Mouse (Mus musculus) neural tube, embryonic 15.5 days (tissue): ENCODE measurements at regions not wholly inside any gene's neighbourhood (a gene's known extent, or its start where the extent isn't known, plus 50 kb on each side); places are given as distances from the start of the nearest gene placed in this dataset.
"Not testable (repeated sequence)": the region's sequence is repeated elsewhere in the genome, so short reads cannot be mapped to it uniquely, and the experiment has no call there.

Experiments used
- ATAC-seq: fragments of 200-750 bp; cut with Nextera tagmentation; 2 replicates; pipeline ENCODE4 v1.8.0; 2017; ENCODE audit warnings: mild to moderate bottlenecking, moderate TSS enrichment, moderate library complexity; ENCODE audit not compliant: low FRiP score
- H3K27ac ChIP-seq: fragments of 300-500 bp; sonication (generic); replicated peaks from 2 replicates; pipeline ENCODE4 v1.5.1; 2015; ENCODE audit warnings: mild to moderate bottlenecking, inconsistent platforms
- H3K27me3 ChIP-seq: fragments of 300-500 bp; sonication (generic); replicated peaks from 2 replicates; pipeline ENCODE4 v1.6.1; 2015; ENCODE audit warnings: inconsistent platforms
- H3K36me3 ChIP-seq: fragments of 300-500 bp; sonication (generic); 2 replicates; pipeline ENCODE4 v1.6.1; 2015; ENCODE audit warnings: inconsistent platforms
- H3K4me1 ChIP-seq: fragments of 300-500 bp; sonication (generic); 2 replicates; pipeline ENCODE4 v1.6.1; 2015; ENCODE audit warnings: inconsistent platforms
- H3K4me2 ChIP-seq: fragments of 300-500 bp; sonication (generic); 2 replicates; pipeline ENCODE4 v1.6.1; 2015; ENCODE audit warnings: inconsistent platforms, mild to moderate bottlenecking, moderate library complexity
- H3K4me3 ChIP-seq: fragments of 300-500 bp; sonication (generic); replicated peaks from 2 replicates; pipeline ENCODE4 v1.5.1; 2015; ENCODE audit warnings: mild to moderate bottlenecking, inconsistent platforms
- H3K9ac ChIP-seq: fragments of 300-500 bp; sonication (generic); replicated peaks from 2 replicates; pipeline ENCODE4 v1.6.1; 2015; ENCODE audit warnings: mild to moderate bottlenecking, inconsistent platforms
- H3K9me3 ChIP-seq: fragments of 300-500 bp; sonication (generic); replicated peaks from 2 replicates; pipeline ENCODE4 v1.6.1; 2016; ENCODE audit warnings: inconsistent platforms
- WGBS: fragments of 180-500 bp; shearing (Covaris S2); methylation state at CpG from one replicate; pipeline ENCODE4 v1.1.7; 2015; ENCODE audit warnings: mixed read lengths; 5-methylcytosine and 5-hydroxymethylcytosine counted together

DNA sequence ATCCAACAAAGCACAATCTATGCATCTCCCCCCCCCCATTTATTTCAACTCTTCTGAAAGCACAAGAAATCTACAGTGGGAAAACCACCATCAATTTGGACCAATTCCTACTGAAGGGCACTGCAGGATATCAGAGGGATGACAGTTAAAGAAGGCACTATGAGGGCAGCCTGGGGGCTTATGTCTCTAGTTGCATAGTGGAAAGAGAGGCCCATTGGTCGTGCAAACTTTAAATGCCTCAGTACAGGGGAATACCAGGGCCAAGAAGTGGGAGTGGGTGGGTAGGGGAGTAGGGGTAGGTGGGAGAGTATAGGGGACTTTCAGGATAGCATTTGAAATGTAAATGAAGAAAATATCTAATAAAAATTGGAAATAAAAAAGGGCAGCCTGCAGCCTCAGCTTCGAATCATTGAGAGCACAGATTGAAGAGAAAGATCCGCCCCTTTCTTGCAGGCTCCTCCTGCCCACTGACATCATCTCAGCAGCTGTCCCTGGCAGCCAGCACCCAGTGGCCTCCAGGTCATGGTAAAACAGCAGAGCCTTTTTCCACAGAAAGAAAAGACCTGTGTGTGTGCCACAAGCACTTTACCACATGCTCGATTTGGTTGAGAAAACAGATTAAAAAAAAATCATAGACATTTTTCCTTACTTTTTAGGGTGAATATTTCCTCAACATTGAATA, 571.6 kb upstream of the Adamts5 start:
- Histone ChIP-seq H3K27me3 (no peaks in the 10 kb centered on the region), H3K4me2 (no peak overlapping the region), H3K4me3 (no peak overlapping the region), H3K4me1 (no peaks in the 10 kb centered on the region), H3K9me3 (no peaks in the 10 kb centered on the region), H3K9ac (no peak overlapping the region), H3K27ac (no peak overlapping the region), H3K36me3 (no peaks in the 10 kb centered on the region)
- 49% methylated on average over 4 of the region's 4 CpGs for WGBS
- ATAC-seq: no peak

GRCm38 (mm10) chr16:86461073-86461472, 559.4 kb upstream of the Adamts5 start:
- Histone ChIP-seq H3K4me2 (no peak overlapping the region), H3K27me3 (no peaks in the 10 kb centered on the region), H3K4me1 (no peaks in the 10 kb centered on the region), H3K4me3 (no peak overlapping the region), H3K9me3 (no peaks in the 10 kb centered on the region), H3K36me3 (no peaks in the 10 kb centered on the region), H3K9ac (no peak overlapping the region), H3K27ac (no peak overlapping the region)
- 87% methylated on average over 9 of the region's 9 CpGs for WGBS
- no peak for ATAC-seq

GRCm38 (mm10) chr16:86456649-86457048, 555.0 kb upstream of the Adamts5 start:
- Histone ChIP-seq H3K4me2 (no peak overlapping the region), H3K9me3 (no peaks in the 10 kb centered on the region), H3K9ac (no peak overlapping the region), H3K4me1 (no peaks in the 10 kb centered on the region), H3K4me3 (no peak overlapping the region), H3K27ac (no peak overlapping the region), H3K27me3 (no peaks in the 10 kb centered on the region), H3K36me3 (no peaks in the 10 kb centered on the region)
- ATAC-seq: no peak
- WGBS: 65% methylated on average over 3 of the region's 3 CpGs

DNA sequence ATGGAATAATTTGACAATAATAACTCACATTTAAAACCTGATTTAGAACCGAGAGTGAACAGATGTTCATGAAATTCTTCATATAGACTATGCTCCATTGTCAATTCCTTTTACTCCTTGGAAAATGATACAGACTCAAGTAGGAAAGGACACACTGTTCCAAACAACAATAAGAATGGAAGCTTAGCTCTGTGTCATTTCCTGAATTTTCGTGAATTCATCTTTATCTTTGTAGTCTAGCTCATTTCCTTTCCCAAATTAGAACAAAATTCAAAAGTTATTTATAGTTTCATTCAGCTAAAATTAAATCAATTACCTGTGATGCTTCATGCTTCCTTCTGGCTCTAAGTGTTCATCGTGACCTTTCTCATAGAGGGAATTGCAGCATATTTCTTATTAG, 553.2 kb upstream of the Adamts5 start:
- Histone ChIP-seq H3K36me3 (no peaks in the 10 kb centered on the region), H3K4me3 (no peak overlapping the region), H3K9me3 (no peaks in the 10 kb centered on the region), H3K4me2 (no peak overlapping the region), H3K4me1 (no peaks in the 10 kb centered on the region), H3K27ac (no peak overlapping the region), H3K9ac (no peak overlapping the region), H3K27me3 (no peaks in the 10 kb centered on the region)
- no peak for ATAC-seq
- WGBS: 70% methylated on average over 3 of the region's 3 CpGs

- no peaks in the 10 kb centered on the region for H3K9me3 ChIP-seq
- no peaks in the 10 kb centered on the region for H3K27me3 ChIP-seq
- H3K27ac ChIP-seq: no peak overlapping the region
- H3K9ac ChIP-seq: no peak overlapping the region
- H3K36me3 ChIP-seq: no peaks in the 10 kb centered on the region
- no peak overlapping the region for H3K4me2 ChIP-seq
- H3K4me1 ChIP-seq: no peaks in the 10 kb centered on the region
- no peak overlapping the region for H3K4me3 ChIP-seq
- ATAC-seq: no peak
Measured at GRCm38 (mm10) chr16:86454031-86454430, 552.4 kb upstream of the Adamts5 start.

DNA sequence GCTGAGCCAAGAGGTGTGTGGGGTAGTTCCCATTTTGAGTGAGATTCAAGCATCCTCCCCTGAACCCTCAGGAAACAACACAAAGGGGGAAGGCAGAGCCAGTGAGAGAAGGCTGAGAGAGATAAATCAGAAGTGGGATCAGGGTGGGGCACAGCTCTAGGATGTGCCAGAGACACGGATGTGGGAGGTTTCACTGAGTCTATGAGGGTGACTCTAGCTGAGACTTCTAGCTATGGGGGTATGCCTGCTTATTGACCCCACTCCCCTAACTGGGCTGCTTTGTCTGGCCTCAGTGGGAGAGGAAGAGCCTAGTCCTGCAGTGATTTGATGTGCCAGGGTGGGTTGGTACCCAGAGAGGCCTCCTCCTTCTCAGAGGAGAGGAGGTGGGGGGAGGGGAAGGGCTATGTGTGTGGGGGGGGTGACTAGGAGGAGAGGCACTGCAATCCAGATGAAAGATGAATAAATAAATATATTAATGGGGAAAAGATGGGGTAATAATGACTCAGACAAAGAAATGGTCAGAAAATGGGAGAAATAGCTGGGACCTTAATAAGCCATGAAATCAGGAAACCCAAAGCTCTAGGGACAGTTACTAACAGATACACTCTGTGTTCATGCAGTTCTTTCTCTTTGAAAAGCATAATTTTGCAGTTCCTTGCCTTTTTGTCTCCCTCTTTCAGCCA, 547.0 kb upstream of the Adamts5 start:
- H3K36me3 ChIP-seq: no peaks in the 10 kb centered on the region
- no peaks in the 10 kb centered on the region for H3K27me3 ChIP-seq
- H3K4me2 ChIP-seq: no peak overlapping the region
- ATAC-seq: no peak
- no peaks in the 10 kb centered on the region for H3K4me1 ChIP-seq
- WGBS: 56% methylated on average over 1 of the region's 1 CpGs
- no peak overlapping the region for H3K4me3 ChIP-seq
- H3K9ac ChIP-seq: no peak overlapping the region
- no peaks in the 10 kb centered on the region for H3K9me3 ChIP-seq
- H3K27ac ChIP-seq: no peak overlapping the region

GRCm38 (mm10) chr16:86419458-86419857, 517.8 kb upstream of the Adamts5 start:
- not testable (repeated sequence) for H3K36me3 ChIP-seq, H3K9ac ChIP-seq, H3K9me3 ChIP-seq, H3K27ac ChIP-seq, H3K4me1 ChIP-seq, H3K4me2 ChIP-seq, H3K4me3 ChIP-seq, H3K27me3 ChIP-seq
- WGBS: 14% methylated on average over 5 of the region's 5 CpGs
- peak; percentile 81 for ATAC-seq

- WGBS: 80% methylated on average over 2 of the region's 2 CpGs
- no peak overlapping the region for H3K4me3 ChIP-seq
- no peak overlapping the region for H3K9ac ChIP-seq
- no peak overlapping the region for H3K4me2 ChIP-seq
- no peaks in the 10 kb centered on the region for H3K27me3 ChIP-seq
- H3K27ac ChIP-seq: no peak overlapping the region
- no peaks in the 10 kb centered on the region for H3K9me3 ChIP-seq
- no peaks in the 10 kb centered on the region for H3K4me1 ChIP-seq
- no peaks in the 10 kb centered on the region for H3K36me3 ChIP-seq
- ATAC-seq: no peak
Measured at GRCm38 (mm10) chr16:86404309-86404708, 502.7 kb upstream of the Adamts5 start.

DNA sequence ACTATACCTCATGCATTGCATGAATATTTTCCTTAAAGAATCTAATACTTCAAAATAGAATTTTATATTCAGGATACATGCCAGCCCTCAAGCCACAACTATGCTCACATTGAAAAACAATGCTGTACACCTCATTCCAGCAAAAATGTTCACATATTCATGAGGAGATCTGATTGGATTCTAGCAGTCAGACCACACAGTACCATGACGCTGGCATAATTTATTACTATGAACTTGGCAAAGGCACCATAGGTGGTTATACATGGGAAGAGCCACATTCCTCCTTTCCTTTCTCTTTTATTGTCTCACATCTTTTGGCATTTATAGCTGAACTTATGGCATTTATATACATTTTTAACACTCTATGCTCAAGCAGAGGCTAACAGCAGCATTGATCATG, 499.8 kb upstream of the Adamts5 start:
- H3K27me3 ChIP-seq: no peaks in the 10 kb centered on the region
- WGBS: 49% methylated on average over 1 of the region's 1 CpGs
- no peak for ATAC-seq

GRCm38 (mm10) chr16:86399288-86399687, 497.7 kb upstream of the Adamts5 start:
- no peak overlapping the region for H3K9ac ChIP-seq
- no peaks in the 10 kb centered on the region for H3K4me1 ChIP-seq
- no peaks in the 10 kb centered on the region for H3K9me3 ChIP-seq
- no peak overlapping the region for H3K4me3 ChIP-seq
- H3K36me3 ChIP-seq: no peaks in the 10 kb centered on the region
- WGBS: 92% methylated on average over 1 of the region's 1 CpGs
- H3K27ac ChIP-seq: no peak overlapping the region
- ATAC-seq: no peak
- H3K4me2 ChIP-seq: no peak overlapping the region
- H3K27me3 ChIP-seq: no peaks in the 10 kb centered on the region

More for the DNA sequence above, 499.8 kb upstream of the Adamts5 start:
- Histone ChIP-seq H3K9me3 (no peaks in the 10 kb centered on the region), H3K4me1 (no peaks in the 10 kb centered on the region), H3K4me2 (no peak overlapping the region), H3K36me3 (no peaks in the 10 kb centered on the region), H3K4me3 (no peak overlapping the region), H3K27ac (no peak overlapping the region), H3K9ac (no peak overlapping the region)

- Histone ChIP-seq H3K36me3 (no peaks in the 10 kb centered on the region), H3K9ac (no peak overlapping the region), H3K4me2 (no peak overlapping the region), H3K27ac (no peak overlapping the region), H3K4me1 (no peaks in the 10 kb centered on the region), H3K4me3 (no peak overlapping the region), H3K27me3 (no peaks in the 10 kb centered on the region), H3K9me3 (no peaks in the 10 kb centered on the region)
- 69% methylated on average over 2 of the region's 2 CpGs for WGBS
- no peak for ATAC-seq
Measured at GRCm38 (mm10) chr16:86397521-86397920, 495.9 kb upstream of the Adamts5 start.

DNA sequence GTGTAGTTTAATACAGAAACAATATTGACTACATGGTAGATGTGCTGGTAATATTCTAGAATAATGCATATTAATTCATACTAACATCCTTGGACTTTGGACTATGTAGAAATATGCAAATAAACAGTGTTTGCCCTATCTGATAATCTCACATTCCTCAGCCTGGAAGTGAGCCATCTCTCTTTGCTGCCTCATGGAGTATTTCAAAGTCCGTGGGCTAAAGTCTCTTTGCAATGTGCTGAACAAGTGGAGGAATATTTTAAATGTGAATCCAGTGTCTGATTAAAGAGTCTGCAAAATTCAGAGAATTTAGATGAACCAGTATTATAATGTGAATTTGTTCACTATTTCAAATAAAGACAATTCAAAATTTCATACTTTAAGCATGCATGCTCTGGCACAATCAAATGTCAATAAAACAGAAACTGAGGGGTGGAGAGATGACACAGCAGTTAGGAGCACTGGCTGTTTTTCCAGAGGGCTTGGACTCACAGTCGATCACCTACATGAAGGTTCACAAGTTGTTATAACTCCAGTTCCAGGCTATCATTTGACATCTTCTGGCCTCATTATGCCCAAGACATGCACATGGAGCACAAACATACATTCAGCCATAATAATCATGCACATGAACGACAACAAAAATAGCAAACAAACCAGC, 487.6 kb upstream of the Adamts5 start:
- no peak overlapping the region for H3K27ac ChIP-seq
- no peak overlapping the region for H3K4me3 ChIP-seq
- H3K27me3 ChIP-seq: no peaks in the 10 kb centered on the region
- no peaks in the 10 kb centered on the region for H3K36me3 ChIP-seq
- no peak overlapping the region for H3K4me2 ChIP-seq
- 88% methylated on average over 3 of the region's 3 CpGs for WGBS
- no peaks in the 10 kb centered on the region for H3K9me3 ChIP-seq
- ATAC-seq: no peak
- H3K4me1 ChIP-seq: no peaks in the 10 kb centered on the region
- no peak overlapping the region for H3K9ac ChIP-seq
